Mouse (Mus musculus) midbrain, postnatal 0 days (tissue): ENCODE measurements at regions not wholly inside any gene's neighbourhood (a gene's known extent, or its start where the extent isn't known, plus 50 kb on each side); places are given as distances from the start of the nearest gene placed in this dataset.

Source experiments
- ATAC-seq: fragments of 200-750 bp; cut with Nextera tagmentation; 2 replicates; pipeline ENCODE4 v1.8.0; 2017; ENCODE audit warnings: moderate number of reproducible peaks, mild to moderate bottlenecking, moderate TSS enrichment, moderate library complexity; ENCODE audit not compliant: low FRiP score
- DNase-seq: peaks from one replicate; pipeline ENCODE4 v3.0.0-alpha.2; 2015; ENCODE audit warnings: low spot score
- H3K27ac ChIP-seq: fragments of 300-500 bp; sonication (generic); 2 replicates; pipeline ENCODE4 v1.5.1; 2014; ENCODE audit warnings: low read depth, mild to moderate bottlenecking, low read length, mixed read lengths
- H3K27me3 ChIP-seq: fragments of 300-500 bp; sonication (generic); 2 replicates; pipeline ENCODE4 v1.6.1; 2014; ENCODE audit warnings: low read length, control low read depth, mixed read lengths; ENCODE audit not compliant: insufficient read depth
- H3K36me3 ChIP-seq: fragments of 300-500 bp; sonication (generic); 2 replicates; pipeline ENCODE4 v1.6.1; 2014; ENCODE audit warnings: low read length, control low read depth, mixed read lengths; ENCODE audit not compliant: insufficient read depth
- H3K4me1 ChIP-seq: fragments of 300-500 bp; sonication (generic); 2 replicates; pipeline ENCODE4 v1.6.1; 2014; ENCODE audit warnings: mild to moderate bottlenecking, control low read depth, antibody characterized with exemption, low read length, mixed read lengths; ENCODE audit not compliant: insufficient read depth
- H3K4me2 ChIP-seq: fragments of 300-500 bp; sonication (generic); 2 replicates; pipeline ENCODE4 v1.6.1; 2014; ENCODE audit warnings: low read depth, mild to moderate bottlenecking, low read length, mixed read lengths; ENCODE audit not compliant: poor library complexity, severe bottlenecking
- H3K4me3 ChIP-seq: fragments of 300-500 bp; sonication (generic); 2 replicates; pipeline ENCODE4 v1.5.1; 2014; ENCODE audit warnings: low read depth, mild to moderate bottlenecking, low read length, moderate library complexity
- H3K9ac ChIP-seq: fragments of 300-500 bp; sonication (generic); replicated peaks from 2 replicates; pipeline ENCODE4 v1.6.1; 2014; ENCODE audit warnings: mild to moderate bottlenecking, low read length, moderate library complexity, mixed read lengths; ENCODE audit not compliant: poor library complexity, severe bottlenecking
- H3K9me3 ChIP-seq: fragments of 300-500 bp; sonication (generic); 2 replicates; pipeline ENCODE4 v1.6.1; 2016; ENCODE audit warnings: low read length, control low read depth
- CTCF ChIP-seq: IDR thresholded peaks from 2 replicates; pipeline ENCODE4 v1.5.1; 2016; ENCODE audit warnings: antibody characterized with exemption, mild to moderate bottlenecking
- WGBS: fragments of 180-500 bp; shearing (Covaris S2); extraction: QIAGEN DNeasy Blood & Tissue Kit; methylation state at CpG from one replicate; pipeline ENCODE4 v1.1.7; 2014; 5-methylcytosine and 5-hydroxymethylcytosine counted together

GRCm38 (mm10) chr10:38552350-38553076 lies 269.1 kb downstream of the Rfpl4b start:
- H3K27ac ChIP-seq = no peak overlapping the region
- no peaks in the 10 kb centered on the region for H3K36me3 ChIP-seq
- no peaks in the 10 kb centered on the region for H3K9me3 ChIP-seq
- H3K9ac ChIP-seq = no peak overlapping the region
- no peaks in the 10 kb centered on the region for H3K27me3 ChIP-seq
- DNase-seq (no peak), ATAC-seq (no peak)
- H3K4me1 ChIP-seq = no peaks in the 10 kb centered on the region
- no peak overlapping the region for H3K4me2 ChIP-seq
- WGBS = 78% methylated on average over 5 of the region's 5 CpGs
- TF ChIP-seq CTCF = no peak
- H3K4me3 ChIP-seq = no peak overlapping the region

GRCm38 (mm10) chr10:38540031-38540430 lies 281.5 kb downstream of the Rfpl4b start:
- 65% methylated on average over 4 of the region's 4 CpGs for WGBS
- H3K4me1 ChIP-seq = no peaks in the 10 kb centered on the region
- no peak for ATAC-seq

GRCm38 (mm10) chr10:38538766-38539165 lies 282.8 kb downstream of the Rfpl4b start:
- Histone ChIP-seq H3K4me3 (no peak overlapping the region), H3K36me3 (no peaks in the 10 kb centered on the region), H3K27ac (no peak overlapping the region), H3K27me3 (no peaks in the 10 kb centered on the region), H3K4me2 (no peak overlapping the region), H3K9me3 (no peaks in the 10 kb centered on the region), H3K9ac (no peak overlapping the region), H3K4me1 (no peaks in the 10 kb centered on the region)
- ATAC-seq (no peak), DNase-seq (no peak)
- TF ChIP-seq CTCF = no peak

More at GRCm38 (mm10) chr10:38540031-38540430, 281.5 kb downstream of the Rfpl4b start:
- Histone ChIP-seq H3K9me3 (no peaks in the 10 kb centered on the region), H3K4me2 (no peak overlapping the region), H3K27ac (no peak overlapping the region), H3K9ac (no peak overlapping the region), H3K27me3 (no peaks in the 10 kb centered on the region), H3K36me3 (no peaks in the 10 kb centered on the region), H3K4me3 (no peak overlapping the region)
- TF ChIP-seq CTCF = no peak
- DNase-seq = no peak

- no peak overlapping the region for H3K4me2 ChIP-seq
- no peaks in the 10 kb centered on the region for H3K4me1 ChIP-seq
- DNase-seq (no peak), ATAC-seq (no peak)
- WGBS = 81% methylated on average over 2 of the region's 2 CpGs
- H3K9me3 ChIP-seq = no peaks in the 10 kb centered on the region
- H3K9ac ChIP-seq = no peak overlapping the region
- no peak for TF ChIP-seq CTCF
- no peaks in the 10 kb centered on the region for H3K36me3 ChIP-seq
- no peak overlapping the region for H3K4me3 ChIP-seq
- no peak overlapping the region for H3K27ac ChIP-seq
- no peaks in the 10 kb centered on the region for H3K27me3 ChIP-seq
Measured at GRCm38 (mm10) chr10:38516636-38517035, 304.9 kb downstream of the Rfpl4b start.
